Mouse (Mus musculus) embryonic fibroblast, embryonic 13.5 days (primary cell): ENCODE results near the gene Gm597. TPM values are rescaled to one million over a fixed set of nuclear protein-coding genes. Genes with fewer than 3 reads are reported as not detected.

Experiments used
- H3K27ac ChIP-seq: 2 replicates; pipeline ENCODE4 v1.5.1; 2012; ENCODE audit warnings: low read length, control low read depth, inconsistent platforms; ENCODE audit not compliant: insufficient read depth
- H3K4me1 ChIP-seq: 2 replicates; pipeline ENCODE4 v1.6.1; 2011; ENCODE audit warnings: low read length; ENCODE audit not compliant: control insufficient read depth, insufficient read depth
- H3K4me3 ChIP-seq: 2 replicates; pipeline ENCODE4 v1.5.1; 2011; ENCODE audit warnings: mild to moderate bottlenecking, control low read depth, low read length; ENCODE audit not compliant: insufficient read depth
- CTCF ChIP-seq: IDR thresholded peaks from 2 replicates; pipeline ENCODE4 v1.5.1; 2011; ENCODE audit warnings: mild to moderate bottlenecking, control low read depth, low read length, moderate library complexity, borderline replicate concordance; ENCODE audit not compliant: insufficient read depth
- POLR2A ChIP-seq: IDR thresholded peaks from 2 replicates; pipeline ENCODE4 v1.6.1; 2011; ENCODE audit warnings: low read depth, mild to moderate bottlenecking, control low read depth, low read length, moderate library complexity
- polyA plus RNA-seq: library from polyadenylated mRNA; stranded (reverse); fragments of >200 nt; gene quantifications from 2 replicates; pipeline ENCODE4 v1.2.4, GENCODE M21; 2011; ENCODE audit warnings: low read depth; ENCODE audit not compliant: missing spikeins, insufficient read length

Gene Gm597
- polyA plus RNA-seq, result not detected in 2 replicates

- TF ChIP-seq POLR2A, result no peak
- no peak for TF ChIP-seq CTCF
- Histone ChIP-seq H3K4me1 (no peaks in the 10 kb centered on the region), H3K27ac (no peak within 1 kb of the TSS), H3K4me3 (no peak within 1 kb of the TSS)
Observed at GRCm38 (mm10) chr1:28780152-28780551, at the start of gene Gm597. TSS of gene Gm597 (minus strand) at chr1:28780252.

GRCm38 (mm10) chr1:28807689-28808088, 27.6 kb upstream of the Gm597 start:
- no peak overlapping the region for H3K27ac ChIP-seq
- TF ChIP-seq CTCF, result no peak
- no peak for TF ChIP-seq POLR2A

GRCm38 (mm10) chr1:28806618-28807017, 26.6 kb upstream of the Gm597 start:
- Histone ChIP-seq H3K4me1 (no peaks in the 10 kb centered on the region), H3K27ac (no peak overlapping the region), H3K4me3 (no peak overlapping the region)
- TF ChIP-seq CTCF (no peak), POLR2A (no peak)

More at GRCm38 (mm10) chr1:28807689-28808088, 27.6 kb upstream of the Gm597 start:
- Histone ChIP-seq H3K4me1 (no peaks in the 10 kb centered on the region), H3K4me3 (no peak overlapping the region)

GRCm38 (mm10) chr1:28800881-28801280, 20.8 kb upstream of the Gm597 start:
- Histone ChIP-seq H3K4me1 (no peaks in the 10 kb centered on the region), H3K4me3 (no peak overlapping the region), H3K27ac (no peak overlapping the region)
- no peak for TF ChIP-seq CTCF
- no peak for TF ChIP-seq POLR2A
